Mouse (Mus musculus): ENCODE data around the gene Pim3. TPM values are rescaled to one million over a fixed set of nuclear protein-coding genes. Genes with fewer than 3 reads are reported as not detected.
A peak's percentile ranks its signal among the peaks of the same experiment; 100 is the strongest.
"Not testable (repeated sequence)": the region's sequence is repeated elsewhere in the genome, so short reads cannot be mapped to it uniquely, and the experiment has no call there.

Gene Pim3
- polyA plus RNA-seq (2016; fragmentation: Nextera tagmentation; extraction: Ambion mirVana) = 43.6 and 49.0 TPM in 2 replicates

DNA sequence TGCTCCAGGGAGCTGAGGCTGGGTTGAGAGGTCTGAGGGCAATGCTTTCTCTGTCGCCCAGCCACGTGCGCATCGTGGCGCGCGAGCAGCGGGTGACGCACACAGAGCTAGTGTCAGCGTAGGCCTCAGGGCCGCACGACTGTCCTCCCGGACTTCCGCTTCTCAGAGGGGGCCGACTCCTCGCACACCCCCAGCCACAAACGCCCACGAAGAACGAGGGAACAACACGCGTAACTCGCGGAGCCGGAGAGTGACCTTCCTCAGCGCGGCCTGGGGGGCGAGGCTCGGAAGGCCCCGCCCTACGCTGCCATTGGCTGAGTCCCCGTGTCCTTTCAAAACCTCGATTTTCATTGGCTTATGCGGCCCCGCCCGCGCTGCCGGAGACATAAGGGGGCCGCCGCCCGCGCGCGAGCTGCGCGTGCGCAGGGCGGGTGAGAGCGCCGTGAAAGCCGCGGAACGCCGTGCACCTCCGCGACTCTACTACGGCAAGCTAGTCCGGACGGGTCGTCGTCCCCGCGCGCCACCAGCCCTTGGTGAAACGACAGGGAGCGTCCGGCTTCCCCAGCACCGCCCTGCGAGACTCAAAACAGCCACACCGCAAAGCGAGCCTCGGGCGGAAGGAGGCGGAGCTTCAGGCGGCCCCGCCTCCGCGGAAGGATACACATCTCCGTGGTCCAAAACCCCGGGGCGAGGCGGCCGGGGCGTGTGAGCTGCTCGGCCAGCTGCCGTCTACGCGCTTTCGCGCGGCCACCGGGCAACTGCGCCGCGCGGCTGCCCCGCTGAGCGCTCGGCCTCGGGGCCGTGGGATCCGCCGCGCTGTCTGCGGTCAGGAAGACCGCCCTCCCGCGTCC is at the start of gene Pim3:
Pim3 (plus strand) TSS at position 415 of the 851 bp plus-strand sequence.
- under 1% methylated on average over 107 of the region's 107 CpGs for WGBS
- peak within 1 kb of the TSS; percentile 98 for H3K27ac ChIP-seq (replicated peaks)
- peak within 1 kb of the TSS; percentile 89 for H3K4me3 ChIP-seq
- peaks cover 58% of the 10 kb centered on the region for H3K4me1 ChIP-seq
- peaks cover 33% of the 10 kb centered on the region for H3K36me3 ChIP-seq (replicated peaks)
- peak; percentile 95 for DNase-seq (ENCODE audit: low spot score)
- H3K27me3 ChIP-seq (replicated peaks; ENCODE audit: low read depth, poor library complexity, severe bottlenecking) = 0 out of 2 replicates have a peak, but pooled peaks cover 3% of the 10 kb centered on the region
- H3K9me3 ChIP-seq = no peaks in the 10 kb centered on the region

GRCm38 (mm10) chr15:88813262-88813661 is 48.7 kb upstream of the Pim3 start:
- WGBS = 92% methylated on average over 3 of the region's 3 CpGs
- H3K9me3 ChIP-seq = no peaks in the 10 kb centered on the region
- peaks cover 80% of the 10 kb centered on the region for H3K36me3 ChIP-seq (replicated peaks)
- peaks cover under 1% of the 10 kb centered on the region; the same call in 1 of the 2 replicates for H3K4me1 ChIP-seq
- no peak overlapping the region for H3K27ac ChIP-seq (replicated peaks)
- H3K4me3 ChIP-seq = no peak overlapping the region
- no peak for DNase-seq (ENCODE audit: low spot score)
- H3K27me3 ChIP-seq (replicated peaks; ENCODE audit: low read depth, poor library complexity, severe bottlenecking) = no peaks in the 10 kb centered on the region

- not testable (repeated sequence) for H3K27ac ChIP-seq (replicated peaks); H3K9me3 ChIP-seq; H3K27me3 ChIP-seq (replicated peaks; ENCODE audit: low read depth, poor library complexity, severe bottlenecking); H3K4me3 ChIP-seq; H3K4me1 ChIP-seq; DNase-seq (ENCODE audit: low spot score)
- H3K36me3 ChIP-seq (replicated peaks) = peaks cover 74% of the 10 kb centered on the region
- 98% methylated on average over 2 of the region's 2 CpGs for WGBS
These were observed 48.1 kb upstream of the Pim3 start for GRCm38 (mm10) chr15:88813873-88814272.

- H3K9me3 ChIP-seq = no peaks in the 10 kb centered on the region
- H3K4me1 ChIP-seq = peaks cover 4% of the 10 kb centered on the region
- DNase-seq (ENCODE audit: low spot score) = no peak
- peaks cover 68% of the 10 kb centered on the region for H3K36me3 ChIP-seq (replicated peaks)
- H3K27me3 ChIP-seq (replicated peaks; ENCODE audit: low read depth, poor library complexity, severe bottlenecking) = no peaks in the 10 kb centered on the region
- H3K27ac ChIP-seq (replicated peaks) = no peak overlapping the region
- H3K4me3 ChIP-seq = no peak overlapping the region
- WGBS = 95% methylated on average over 11 of the region's 11 CpGs
These were observed 47.5 kb upstream of the Pim3 start for GRCm38 (mm10) chr15:88814411-88815047.

DNA sequence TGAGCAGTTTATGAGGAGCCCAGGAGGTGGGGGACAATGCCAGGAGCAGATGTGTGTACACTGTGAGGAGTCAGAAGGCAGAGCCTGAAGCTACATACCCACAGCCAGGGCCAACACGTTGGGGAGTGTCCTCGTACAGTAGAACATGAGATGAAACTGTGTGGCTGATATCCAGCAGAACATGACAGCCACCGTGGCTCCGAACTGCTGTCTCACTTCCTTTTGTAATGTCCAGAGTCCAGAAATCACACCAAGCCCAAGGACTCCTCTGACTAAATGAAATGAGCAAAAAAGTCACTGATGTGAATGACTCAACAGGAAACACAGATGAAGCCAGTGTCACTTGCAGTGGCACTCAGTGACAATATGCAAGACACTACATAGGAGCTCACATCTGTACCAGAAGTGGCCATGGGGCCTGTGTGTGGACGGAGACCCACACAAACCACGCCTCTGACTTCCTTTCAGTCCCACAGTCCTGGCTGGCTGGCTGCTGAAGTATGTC is 46.7 kb upstream of the Pim3 start:
- Histone ChIP-seq H3K36me3 (replicated peaks) (peaks cover 62% of the 10 kb centered on the region), H3K9me3 (no peaks in the 10 kb centered on the region), H3K27ac (replicated peaks) (no peak overlapping the region), H3K4me3 (no peak overlapping the region), H3K4me1 (peaks cover 8% of the 10 kb centered on the region), H3K27me3 (replicated peaks; ENCODE audit: low read depth, poor library complexity, severe bottlenecking) (no peaks in the 10 kb centered on the region)
- WGBS = 92% methylated on average over 6 of the region's 6 CpGs
- no peak for DNase-seq (ENCODE audit: low spot score)

DNA sequence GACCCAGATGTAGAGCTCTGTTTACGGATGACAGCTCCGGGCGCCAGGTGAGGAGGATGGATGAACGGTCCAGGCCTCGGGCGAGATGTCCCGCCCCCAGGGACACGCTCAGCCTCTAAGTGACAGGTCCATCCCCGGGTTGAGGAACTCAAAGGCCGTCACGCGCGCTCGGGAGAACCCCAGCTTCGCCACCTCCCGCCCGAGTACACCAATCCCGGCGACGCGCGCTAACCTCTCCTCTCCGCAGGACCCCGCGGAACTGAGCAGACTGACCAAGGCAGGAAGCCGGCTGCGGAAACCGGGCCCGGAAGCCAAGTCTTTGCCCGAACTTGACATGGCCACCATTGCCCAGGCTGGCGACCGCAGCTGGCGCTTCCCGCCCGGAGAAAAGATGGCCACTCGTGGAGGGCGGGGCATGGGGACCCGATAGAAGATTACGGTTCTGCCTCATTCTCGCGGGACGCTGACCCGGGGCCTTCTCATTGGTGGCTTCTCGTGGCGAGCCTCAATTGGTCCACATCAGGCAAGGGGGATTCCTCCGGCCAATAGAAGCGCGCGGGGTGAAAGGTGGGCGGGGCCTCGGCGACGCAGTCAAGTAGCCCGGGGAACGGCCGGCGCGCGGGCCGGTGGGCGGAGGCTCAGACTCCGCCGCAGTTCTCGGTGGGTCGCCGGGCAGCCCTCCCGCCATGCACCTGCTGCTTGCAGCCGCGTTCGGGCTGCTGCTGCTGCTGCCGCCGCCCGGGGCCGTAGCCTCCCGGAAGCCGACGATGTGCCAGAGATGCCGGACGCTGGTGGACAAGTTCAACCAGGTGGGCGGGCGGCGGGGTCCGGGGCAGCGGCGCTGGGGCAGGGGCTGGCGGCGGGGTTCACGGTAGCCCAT is 42.7 kb upstream of the Pim3 start, which contains the start of the genes Alg12 and Creld2:
Alg12 (minus strand) TSS at position 293 of the 880 bp plus-strand sequence.
Creld2 (plus strand) TSS at position 621 of the 880 bp plus-strand sequence.
- peak; percentile 100 for DNase-seq (ENCODE audit: low spot score)
- H3K27ac ChIP-seq (replicated peaks) = peak within 1 kb of the TSS; percentile 86
- H3K36me3 ChIP-seq (replicated peaks) = peaks cover 61% of the 10 kb centered on the region

GRCm38 (mm10) chr15:88819906-88820303 is 42.1 kb upstream of the Pim3 start:
- H3K36me3 ChIP-seq (replicated peaks) = peaks cover 61% of the 10 kb centered on the region
- peak overlapping the region; percentile 78 for H3K4me3 ChIP-seq
- 2% methylated on average over 23 of the region's 23 CpGs for WGBS
- no peak for DNase-seq (ENCODE audit: low spot score)
- no peaks in the 10 kb centered on the region for H3K9me3 ChIP-seq
- H3K4me1 ChIP-seq = peaks cover 19% of the 10 kb centered on the region
- peak overlapping the region; percentile 85 for H3K27ac ChIP-seq (replicated peaks)
- H3K27me3 ChIP-seq (replicated peaks; ENCODE audit: low read depth, poor library complexity, severe bottlenecking) = no peaks in the 10 kb centered on the region

More for the DNA sequence above, 42.7 kb upstream of the Pim3 start, which contains the start of the genes Alg12 and Creld2:
- WGBS = under 1% methylated on average over 88 of the region's 88 CpGs
- Histone ChIP-seq H3K4me3 (peak within 1 kb of the TSS; percentile 78), H3K4me1 (peaks cover 19% of the 10 kb centered on the region), H3K27me3 (replicated peaks; ENCODE audit: low read depth, poor library complexity, severe bottlenecking) (no peaks in the 10 kb centered on the region), H3K9me3 (no peaks in the 10 kb centered on the region)

DNA sequence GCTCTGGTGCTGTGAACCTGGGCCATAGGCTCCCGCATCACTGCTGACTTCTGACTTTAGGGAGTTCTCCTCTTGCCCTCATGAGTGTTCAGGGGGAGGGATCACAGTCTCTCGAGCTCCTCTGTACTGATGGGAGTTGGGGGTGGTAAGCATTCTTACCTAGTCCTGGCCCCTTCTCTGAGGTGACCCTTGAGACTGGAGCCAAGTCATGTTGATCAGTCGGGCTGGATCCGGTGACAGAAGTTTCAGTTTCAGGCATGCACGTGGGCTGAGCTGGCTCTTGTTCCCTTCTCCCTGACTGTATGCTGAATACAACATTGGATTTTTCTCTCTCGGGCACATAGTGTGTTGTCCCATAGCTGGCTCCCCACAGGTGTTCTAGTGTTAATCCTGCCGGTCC is 40.6 kb upstream of the Pim3 start:
- no peaks in the 10 kb centered on the region for H3K27me3 ChIP-seq (replicated peaks; ENCODE audit: low read depth, poor library complexity, severe bottlenecking)
- H3K36me3 ChIP-seq (replicated peaks) = peaks cover 63% of the 10 kb centered on the region
- peaks cover 19% of the 10 kb centered on the region for H3K4me1 ChIP-seq
- H3K4me3 ChIP-seq = peak overlapping the region; percentile 78; the same call in 1 of the 2 replicates
- 88% methylated on average over 7 of the region's 7 CpGs for WGBS
- no peak overlapping the region for H3K27ac ChIP-seq (replicated peaks)
- H3K9me3 ChIP-seq = no peaks in the 10 kb centered on the region
- DNase-seq (ENCODE audit: low spot score) = no peak

DNA sequence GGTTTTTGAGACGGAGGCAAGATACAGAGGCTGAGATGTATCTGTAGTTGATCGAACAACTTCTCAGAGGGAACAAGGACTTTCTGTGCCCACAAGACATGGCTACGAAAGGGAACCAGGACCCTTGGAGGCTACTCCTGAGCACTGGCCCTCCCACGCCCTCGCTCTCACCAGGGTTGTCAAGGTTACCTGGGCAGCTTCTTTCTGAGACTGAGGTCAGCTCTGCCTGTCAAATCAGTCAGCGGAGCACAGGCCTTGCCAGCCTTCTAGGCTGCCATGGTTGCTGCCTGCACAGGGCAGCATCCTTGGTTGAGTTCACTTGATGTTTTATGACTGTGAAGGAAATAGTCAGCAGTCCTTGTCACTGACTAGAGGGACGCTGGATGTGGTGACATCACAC is 39.5 kb upstream of the Pim3 start:
- WGBS = 93% methylated on average over 7 of the region's 7 CpGs
- no peak for DNase-seq (ENCODE audit: low spot score)
- H3K4me1 ChIP-seq = peaks cover 19% of the 10 kb centered on the region
- H3K27me3 ChIP-seq (replicated peaks; ENCODE audit: low read depth, poor library complexity, severe bottlenecking) = no peaks in the 10 kb centered on the region
- H3K36me3 ChIP-seq (replicated peaks) = peaks cover 67% of the 10 kb centered on the region
- no peak overlapping the region for H3K4me3 ChIP-seq
- H3K27ac ChIP-seq (replicated peaks) = no peak overlapping the region
- no peaks in the 10 kb centered on the region for H3K9me3 ChIP-seq

DNA sequence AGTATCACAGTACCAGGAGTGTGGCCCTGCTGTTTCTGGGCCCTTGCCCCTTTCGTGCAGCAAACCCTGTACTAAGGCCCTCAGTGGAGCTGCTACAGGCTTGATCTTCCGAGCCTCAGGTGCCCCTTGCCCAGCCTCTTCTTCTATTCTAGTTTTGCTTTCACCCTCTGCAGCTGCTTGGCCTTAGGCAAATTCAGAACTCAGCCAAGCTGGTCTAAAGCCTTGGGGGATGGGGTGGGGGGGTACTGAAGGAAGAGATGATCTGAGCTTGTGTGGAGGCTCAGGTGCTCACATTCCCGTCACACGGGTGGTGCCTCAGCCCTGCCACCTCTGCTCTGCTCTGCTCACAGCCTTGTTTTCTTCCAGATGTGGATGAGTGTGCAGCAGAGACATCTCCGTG is 38.6 kb upstream of the Pim3 start:
- Histone ChIP-seq H3K4me3 (no peak overlapping the region), H3K4me1 (peaks cover 17% of the 10 kb centered on the region), H3K27me3 (replicated peaks; ENCODE audit: low read depth, poor library complexity, severe bottlenecking) (no peaks in the 10 kb centered on the region), H3K36me3 (replicated peaks) (peaks cover 70% of the 10 kb centered on the region), H3K27ac (replicated peaks) (no peak overlapping the region), H3K9me3 (no peaks in the 10 kb centered on the region)
- no peak for DNase-seq (ENCODE audit: low spot score)
- 94% methylated on average over 5 of the region's 5 CpGs for WGBS

GRCm38 (mm10) chr15:88827466-88827865 is 34.5 kb upstream of the Pim3 start:
- WGBS = 90% methylated on average over 6 of the region's 6 CpGs
- no peak for DNase-seq (ENCODE audit: low spot score)
- Histone ChIP-seq H3K4me3 (no peak overlapping the region), H3K9me3 (no peaks in the 10 kb centered on the region), H3K36me3 (replicated peaks) (peaks cover 54% of the 10 kb centered on the region), H3K27me3 (replicated peaks; ENCODE audit: low read depth, poor library complexity, severe bottlenecking) (no peaks in the 10 kb centered on the region), H3K27ac (replicated peaks) (no peak overlapping the region), H3K4me1 (peaks cover 7% of the 10 kb centered on the region)

All from embryonic facial prominence, embryonic 10.5 days (tissue).